Mouse (Mus musculus): ENCODE results near the gene Pou2f1. TPM values are rescaled to one million over a fixed set of nuclear protein-coding genes. Genes with fewer than 3 reads are reported as not detected.

Pou2f1 gene
- total and polyA plus RNA-seq, 2 experiments = 3.6 to 5.8 TPM

- DNase-seq (ENCODE audit: extremely low read depth, low read depth, low spot score) = no peak
- 94% methylated on average over 7 of the region's 7 CpGs for WGBS
- Histone ChIP-seq H3K9ac (ENCODE audit: low read depth, low read length) (no peak overlapping the region), H3K4me3 (ENCODE audit: insufficient read depth, low read depth, low read length) (no peak overlapping the region), H3K27me3 (ENCODE audit: control insufficient read depth, insufficient read depth, low read length) (peaks cover 10% of the 10 kb centered on the region; the same call in 1 of the 2 replicates), H3K27ac (replicated peaks; ENCODE audit: insufficient read depth, low read depth, low read length) (no peak overlapping the region), H3K4me1 (ENCODE audit: control insufficient read depth, insufficient read depth, low read length) (no peaks in the 10 kb centered on the region), H3K36me3 (ENCODE audit: control insufficient read depth, insufficient read depth, low read length) (no peaks in the 10 kb centered on the region), H3K79me2 (ENCODE audit: control insufficient read depth, insufficient read depth, low read length) (no peaks in the 10 kb centered on the region)
- TF ChIP-seq CTCF (IDR thresholded peaks at IDR 0.05; ENCODE audit: low read depth, low read length) (no peak), POLR2A (IDR thresholded peaks at IDR 0.05; ENCODE audit: extremely low read depth, insufficient read depth, low read length) (no peak)
These were observed 160.3 kb downstream of the Pou2f1 start for GRCm38 (mm10) chr1:165842170-165842569.

GRCm38 (mm10) chr1:165840548-165841230 is 161.8 kb downstream of the Pou2f1 start:
- TF ChIP-seq CTCF (IDR thresholded peaks at IDR 0.05; ENCODE audit: low read depth, low read length) (no peak), POLR2A (IDR thresholded peaks at IDR 0.05; ENCODE audit: extremely low read depth, insufficient read depth, low read length) (no peak)
- no peaks in the 10 kb centered on the region for H3K79me2 ChIP-seq (ENCODE audit: control insufficient read depth, insufficient read depth, low read length)
- H3K4me3 ChIP-seq (ENCODE audit: insufficient read depth, low read depth, low read length) = no peak overlapping the region
- H3K9ac ChIP-seq (ENCODE audit: low read depth, low read length) = no peak overlapping the region
- no peaks in the 10 kb centered on the region for H3K36me3 ChIP-seq (ENCODE audit: control insufficient read depth, insufficient read depth, low read length)
- H3K27me3 ChIP-seq (ENCODE audit: control insufficient read depth, insufficient read depth, low read length) = 0 out of 2 replicates have a peak, but pooled peaks cover 7% of the 10 kb centered on the region
- no peak overlapping the region for H3K27ac ChIP-seq (replicated peaks; ENCODE audit: insufficient read depth, low read depth, low read length)
- no peaks in the 10 kb centered on the region for H3K4me1 ChIP-seq (ENCODE audit: control insufficient read depth, insufficient read depth, low read length)
- WGBS = 28% methylated on average over 31 of the region's 31 CpGs
- DNase-seq (ENCODE audit: extremely low read depth, low read depth, low spot score) = no peak

- TF ChIP-seq CTCF (IDR thresholded peaks at IDR 0.05; ENCODE audit: low read depth, low read length) = no peak
- no peak for TF ChIP-seq POLR2A (IDR thresholded peaks at IDR 0.05; ENCODE audit: extremely low read depth, insufficient read depth, low read length)
- DNase-seq (ENCODE audit: extremely low read depth, low read depth, low spot score) = no peak
- Histone ChIP-seq H3K4me1 (ENCODE audit: control insufficient read depth, insufficient read depth, low read length) (no peaks in the 10 kb centered on the region), H3K27ac (replicated peaks; ENCODE audit: insufficient read depth, low read depth, low read length) (no peak overlapping the region), H3K27me3 (ENCODE audit: control insufficient read depth, insufficient read depth, low read length) (0 out of 2 replicates have a peak, but pooled peaks cover 5% of the 10 kb centered on the region), H3K4me3 (ENCODE audit: insufficient read depth, low read depth, low read length) (no peak overlapping the region), H3K9ac (ENCODE audit: low read depth, low read length) (no peak overlapping the region), H3K36me3 (ENCODE audit: control insufficient read depth, insufficient read depth, low read length) (no peaks in the 10 kb centered on the region), H3K79me2 (ENCODE audit: control insufficient read depth, insufficient read depth, low read length) (no peaks in the 10 kb centered on the region)
- 87% methylated on average over 4 of the region's 4 CpGs for WGBS
These were observed 163.3 kb downstream of the Pou2f1 start for GRCm38 (mm10) chr1:165839201-165839600.

- no peaks in the 10 kb centered on the region for H3K79me2 ChIP-seq (ENCODE audit: control insufficient read depth, insufficient read depth, low read length)
- peak; percentile 38 for DNase-seq (ENCODE audit: extremely low read depth, low read depth, low spot score)
- no peak overlapping the region for H3K4me3 ChIP-seq (ENCODE audit: insufficient read depth, low read depth, low read length)
- H3K9ac ChIP-seq (ENCODE audit: low read depth, low read length) = no peak overlapping the region
- WGBS = 61% methylated on average over 8 of the region's 8 CpGs
- no peak for TF ChIP-seq CTCF (IDR thresholded peaks at IDR 0.05; ENCODE audit: low read depth, low read length)
- TF ChIP-seq POLR2A (IDR thresholded peaks at IDR 0.05; ENCODE audit: extremely low read depth, insufficient read depth, low read length) = no peak
- 0 out of 2 replicates have a peak, but pooled peaks cover 5% of the 10 kb centered on the region for H3K27me3 ChIP-seq (ENCODE audit: control insufficient read depth, insufficient read depth, low read length)
- H3K4me1 ChIP-seq (ENCODE audit: control insufficient read depth, insufficient read depth, low read length) = no peaks in the 10 kb centered on the region
- no peak overlapping the region for H3K27ac ChIP-seq (replicated peaks; ENCODE audit: insufficient read depth, low read depth, low read length)
- no peaks in the 10 kb centered on the region for H3K36me3 ChIP-seq (ENCODE audit: control insufficient read depth, insufficient read depth, low read length)
These were observed 164.9 kb downstream of the Pou2f1 start for GRCm38 (mm10) chr1:165837546-165837945.

- peak; percentile 24 for DNase-seq (ENCODE audit: extremely low read depth, low read depth, low spot score)
- Histone ChIP-seq H3K79me2 (ENCODE audit: control insufficient read depth, insufficient read depth, low read length) (no peaks in the 10 kb centered on the region), H3K4me1 (ENCODE audit: control insufficient read depth, insufficient read depth, low read length) (no peaks in the 10 kb centered on the region), H3K27me3 (ENCODE audit: control insufficient read depth, insufficient read depth, low read length) (0 out of 2 replicates have a peak, but pooled peaks cover 5% of the 10 kb centered on the region), H3K4me3 (ENCODE audit: insufficient read depth, low read depth, low read length) (no peak overlapping the region), H3K9ac (ENCODE audit: low read depth, low read length) (no peak overlapping the region), H3K36me3 (ENCODE audit: control insufficient read depth, insufficient read depth, low read length) (no peaks in the 10 kb centered on the region), H3K27ac (replicated peaks; ENCODE audit: insufficient read depth, low read depth, low read length) (no peak overlapping the region)
- WGBS = 19% methylated on average over 6 of the region's 6 CpGs
- TF ChIP-seq POLR2A (IDR thresholded peaks at IDR 0.05; ENCODE audit: extremely low read depth, insufficient read depth, low read length) = no peak
- no peak for TF ChIP-seq CTCF (IDR thresholded peaks at IDR 0.05; ENCODE audit: low read depth, low read length)
These were observed 166.0 kb downstream of the Pou2f1 start for GRCm38 (mm10) chr1:165836461-165836860.

- no peaks in the 10 kb centered on the region for H3K4me1 ChIP-seq (ENCODE audit: control insufficient read depth, insufficient read depth, low read length)
- H3K27me3 ChIP-seq (ENCODE audit: control insufficient read depth, insufficient read depth, low read length) = no peaks in the 10 kb centered on the region
- no peaks in the 10 kb centered on the region for H3K79me2 ChIP-seq (ENCODE audit: control insufficient read depth, insufficient read depth, low read length)
- TF ChIP-seq CTCF (IDR thresholded peaks at IDR 0.05; ENCODE audit: low read depth, low read length) (no peak), POLR2A (IDR thresholded peaks at IDR 0.05; ENCODE audit: extremely low read depth, insufficient read depth, low read length) (no peak)
- H3K27ac ChIP-seq (replicated peaks; ENCODE audit: insufficient read depth, low read depth, low read length) = no peak overlapping the region
- no peak for DNase-seq (ENCODE audit: extremely low read depth, low read depth, low spot score)
- WGBS = 74% methylated on average over 12 of the region's 12 CpGs
- no peak overlapping the region for H3K9ac ChIP-seq (ENCODE audit: low read depth, low read length)
- no peaks in the 10 kb centered on the region for H3K36me3 ChIP-seq (ENCODE audit: control insufficient read depth, insufficient read depth, low read length)
- H3K4me3 ChIP-seq (ENCODE audit: insufficient read depth, low read depth, low read length) = no peak overlapping the region
These were observed 167.9 kb downstream of the Pou2f1 start for GRCm38 (mm10) chr1:165834633-165834975.

All from liver, adult 2 months (tissue).